Mouse (Mus musculus): Measurements from ENCODE around the gene Loxl1.

- TF ChIP-seq CTCF (IDR thresholded peaks at IDR 0.05; ENCODE audit: control insufficient read depth, insufficient read depth, insufficient read length) (no peak), USF1 (IDR thresholded peaks at IDR 0.05; ENCODE audit: low read depth) (no peak), MYOG (IDR thresholded peaks at IDR 0.05; ENCODE audit: control insufficient read depth, extremely low read depth, insufficient read length) (no peak)
Observed at GRCm38 (mm10) chr9:58242696-58243095, 70.3 kb downstream of the Loxl1 start.
